Mouse (Mus musculus) gastrocnemius, adult 2 months (tissue): Measurements from ENCODE around the gene Foxe1. TPM values are rescaled to one million over a fixed set of nuclear protein-coding genes. Genes with fewer than 3 reads are reported as not detected.

ENCODE experiments used
- DNase-seq: peaks from one replicate; pipeline ENCODE4 v3.0.0; 2022
- H3K27ac ChIP-seq: fragments of 200-600 bp; 2 replicates; pipeline ENCODE4 v1.8.1; 2022; ENCODE audit warnings: mild to moderate bottlenecking
- H3K4me3 ChIP-seq: fragments of 200-600 bp; 2 replicates; pipeline ENCODE4 v1.8.1; 2022; ENCODE audit warnings: mild to moderate bottlenecking, moderate library complexity
- CTCF ChIP-seq: fragments of 200-600 bp; IDR thresholded peaks from 2 replicates; pipeline ENCODE4 v1.8.1; 2022; ENCODE audit warnings: antibody characterized with exemption, mild to moderate bottlenecking, moderate library complexity
- intact Hi-C: fragments of 180-260 bp; cut with DNase I; formaldehyde crosslinking; loops from one replicate; pipeline ENCODE4 v1.15.1; 2025
- total RNA-seq, 2 experiments: library from RNA; stranded (reverse); gene quantifications; 2 replicates each; pipeline ENCODE4 v1.2.3; 2021

The Foxe1 gene
- total RNA-seq, 2 experiments from 2014 or later, result not detected

DNA sequence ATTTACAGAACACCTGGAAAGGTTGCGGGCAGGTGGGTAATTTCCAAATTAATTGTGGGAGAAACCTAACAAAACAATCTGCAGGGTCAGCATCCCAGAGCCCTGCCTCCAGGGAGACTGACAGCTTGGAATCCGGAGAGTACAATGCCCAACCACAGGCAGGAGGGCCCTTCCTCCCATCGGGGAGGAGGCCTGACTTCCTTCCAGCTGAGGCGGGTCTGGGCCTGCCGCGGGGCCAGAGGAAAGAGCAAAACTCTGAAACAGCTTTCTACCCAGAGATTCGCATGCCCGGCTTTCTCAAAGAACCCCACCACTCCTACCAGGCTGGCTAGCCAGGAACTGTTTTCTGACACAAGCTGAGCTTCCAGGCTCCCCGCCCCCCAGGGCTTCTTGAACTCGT, 9.6 kb downstream of the Foxe1 start:
- no peak overlapping the region for H3K4me3 ChIP-seq
- intact Hi-C loops, result no loop called here
- no peak overlapping the region for H3K27ac ChIP-seq
- DNase-seq, result no peak
- TF ChIP-seq CTCF, result no peak

DNA sequence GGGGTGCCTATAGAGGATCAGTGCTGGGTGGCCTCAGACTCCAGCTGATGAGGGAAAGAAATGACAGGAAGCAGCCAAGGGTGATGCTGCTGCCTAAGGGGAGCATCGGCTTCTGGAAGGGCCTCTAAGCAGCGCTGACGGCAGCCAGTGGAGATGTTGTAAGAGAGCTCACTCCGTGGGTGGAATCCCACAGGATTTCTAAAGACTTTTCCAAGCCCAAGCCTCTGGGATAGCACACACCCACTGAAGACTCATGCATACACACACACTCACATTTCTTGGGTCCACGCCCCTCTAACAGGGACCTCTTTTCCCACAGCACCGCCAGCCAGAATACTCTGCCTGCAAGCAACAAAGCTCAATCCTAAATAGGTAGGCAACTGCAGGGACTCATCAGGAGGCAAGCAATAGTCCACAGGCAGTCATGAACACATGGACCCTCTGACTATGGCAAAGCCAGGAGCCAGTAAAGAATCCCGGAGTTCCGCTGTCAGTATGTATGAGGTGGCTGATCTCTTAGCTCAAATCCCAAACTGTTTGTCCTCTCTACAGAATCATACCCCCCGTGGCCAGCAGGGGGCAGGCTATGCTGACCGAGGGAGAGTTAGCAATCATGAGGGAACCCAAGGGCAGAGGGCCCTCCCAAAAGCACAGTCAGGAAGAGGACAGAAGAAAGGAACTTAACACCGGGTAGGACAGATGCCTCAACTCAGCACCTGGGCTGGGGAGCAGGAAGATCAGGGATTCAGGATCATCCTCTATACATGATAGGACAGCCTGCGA, 13.1 kb downstream of the Foxe1 start:
- DNase-seq, result peak; percentile 73
- TF ChIP-seq CTCF, result peak; percentile 74
- H3K4me3 ChIP-seq, result no peak overlapping the region
- intact Hi-C loops, result no loop called here
- H3K27ac ChIP-seq, result no peak overlapping the region

DNA sequence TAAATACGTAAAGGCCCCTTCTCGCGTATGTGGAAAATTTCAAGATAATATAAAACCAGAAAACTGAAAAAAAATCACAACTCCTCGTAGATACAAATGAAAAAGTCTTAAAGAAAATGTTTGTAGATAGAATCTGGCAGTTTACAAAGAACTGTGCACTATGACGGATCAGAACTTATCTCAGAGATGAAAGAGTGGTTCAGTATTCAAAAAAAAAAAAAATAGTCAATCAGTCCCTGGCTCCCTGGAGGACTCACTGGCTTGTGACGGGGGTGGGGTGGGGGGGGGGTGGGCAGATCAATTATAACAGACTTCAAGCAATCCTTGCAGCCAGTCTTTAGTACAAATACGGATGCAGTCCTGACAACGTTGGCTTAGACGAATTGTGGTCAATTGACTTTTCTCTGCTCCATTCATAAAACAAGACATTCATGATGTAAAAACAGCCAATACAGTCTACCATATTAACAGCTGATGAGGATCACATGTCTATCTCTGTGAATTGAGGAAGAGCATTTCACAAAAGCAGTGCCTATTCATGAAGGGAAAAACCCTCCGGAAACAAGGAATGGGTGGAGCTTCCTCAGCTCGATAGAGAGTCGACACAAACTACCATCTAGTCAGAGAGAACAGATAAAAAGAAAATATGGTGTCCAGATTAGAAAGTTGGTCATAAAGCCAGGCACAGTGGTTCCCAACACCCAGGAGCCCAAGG, 16.3 kb downstream of the Foxe1 start:
- no peak for TF ChIP-seq CTCF
- Histone ChIP-seq H3K4me3 (no peak overlapping the region), H3K27ac (no peak overlapping the region)
- no peak for DNase-seq
- intact Hi-C loops, result no loop called here

DNA sequence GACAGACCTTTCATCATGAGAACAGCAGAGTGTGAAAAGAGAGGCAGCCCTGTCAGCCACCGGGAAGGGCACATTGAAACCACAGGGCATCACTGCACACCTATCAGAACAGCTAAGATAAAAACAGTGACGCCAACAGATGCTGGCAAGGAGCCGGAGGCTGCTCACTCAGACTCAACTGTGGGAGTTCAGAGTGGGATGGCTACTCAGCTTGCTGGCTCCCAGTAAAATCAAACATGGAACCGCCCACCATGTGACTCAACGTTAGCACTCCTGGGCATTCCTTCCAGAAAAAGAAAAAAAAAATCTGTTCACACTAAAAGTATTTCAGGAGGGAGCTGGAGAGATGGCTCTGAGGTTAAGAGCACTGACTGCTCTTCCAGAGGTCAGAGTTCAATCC, 17.8 kb downstream of the Foxe1 start:
- no peak for DNase-seq
- Histone ChIP-seq H3K4me3 (no peak overlapping the region), H3K27ac (no peak overlapping the region)
- intact Hi-C loops, result no loop called here
- no peak for TF ChIP-seq CTCF

DNA sequence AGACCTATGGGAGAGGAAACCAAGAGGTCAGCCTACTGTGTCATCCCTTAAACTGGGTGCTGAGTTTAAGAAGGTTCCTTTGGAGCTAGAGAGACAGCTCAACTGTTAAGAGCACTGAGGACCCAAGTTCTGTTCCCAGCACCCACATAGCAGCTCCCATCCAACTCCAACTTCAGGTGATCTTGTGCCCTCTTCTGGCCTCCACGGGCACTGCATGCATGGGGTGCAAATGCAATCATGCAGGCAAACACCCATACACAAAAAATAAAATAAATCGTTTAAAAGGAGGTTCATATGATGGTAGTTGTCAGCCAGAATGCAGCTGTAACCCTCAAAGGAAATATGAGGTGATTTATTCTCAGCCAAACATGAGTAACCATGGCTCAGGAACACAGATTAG, 21.0 kb downstream of the Foxe1 start:
- TF ChIP-seq CTCF, result peak; percentile 6; the same call in 1 of the 2 replicates
- intact Hi-C loops, result no loop called here
- Histone ChIP-seq H3K4me3 (no peak overlapping the region), H3K27ac (no peak overlapping the region)
- DNase-seq, result no peak

DNA sequence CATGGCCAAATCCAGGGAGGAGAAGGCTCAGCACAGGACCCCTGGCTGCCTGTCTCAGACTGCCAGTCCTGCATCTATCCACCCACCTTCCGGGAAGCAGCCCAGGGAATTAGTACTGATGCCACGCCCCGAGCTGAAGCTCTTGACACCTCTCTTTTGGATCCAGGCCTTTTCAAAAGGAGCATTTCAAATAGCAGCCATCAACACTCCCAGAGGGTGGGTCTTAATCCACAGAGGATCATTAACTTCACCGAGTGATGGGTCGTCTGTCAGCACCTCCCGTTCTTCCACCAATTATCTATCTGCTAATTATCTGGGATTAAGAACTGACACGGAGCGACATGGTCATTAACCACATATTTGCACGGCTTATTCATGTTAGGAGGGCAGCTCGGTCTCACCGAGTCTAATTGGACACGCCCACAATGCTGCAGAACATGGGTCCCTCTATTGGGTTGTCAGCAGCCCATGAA, 24.1 kb downstream of the Foxe1 start:
- DNase-seq, result no peak
- Histone ChIP-seq H3K4me3 (no peak overlapping the region), H3K27ac (no peak overlapping the region)
- intact Hi-C loops, result no loop called here
- no peak for TF ChIP-seq CTCF

DNA sequence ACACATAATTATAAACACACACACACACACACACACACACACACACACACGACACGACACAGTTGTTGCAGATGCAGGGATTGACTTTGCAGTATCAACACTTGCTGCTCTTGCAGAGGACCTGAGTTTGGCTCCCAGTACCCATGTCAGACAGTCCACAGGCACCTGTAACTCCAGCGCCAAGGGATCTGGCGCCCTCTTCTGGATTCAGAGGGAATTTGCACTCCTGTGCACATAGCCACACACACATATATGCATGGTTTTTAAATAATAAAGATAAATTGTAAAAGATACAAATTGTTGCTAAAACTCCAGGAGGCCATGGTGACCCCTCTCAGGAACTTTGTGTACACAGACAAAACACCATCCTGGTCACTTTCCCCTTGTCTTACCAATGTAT, 25.7 kb downstream of the Foxe1 start:
- Histone ChIP-seq H3K27ac (no peak overlapping the region), H3K4me3 (no peak overlapping the region)
- no peak for DNase-seq
- intact Hi-C loops, result no loop called here
- peak; percentile 22; the same call in 1 of the 2 replicates for TF ChIP-seq CTCF

DNA sequence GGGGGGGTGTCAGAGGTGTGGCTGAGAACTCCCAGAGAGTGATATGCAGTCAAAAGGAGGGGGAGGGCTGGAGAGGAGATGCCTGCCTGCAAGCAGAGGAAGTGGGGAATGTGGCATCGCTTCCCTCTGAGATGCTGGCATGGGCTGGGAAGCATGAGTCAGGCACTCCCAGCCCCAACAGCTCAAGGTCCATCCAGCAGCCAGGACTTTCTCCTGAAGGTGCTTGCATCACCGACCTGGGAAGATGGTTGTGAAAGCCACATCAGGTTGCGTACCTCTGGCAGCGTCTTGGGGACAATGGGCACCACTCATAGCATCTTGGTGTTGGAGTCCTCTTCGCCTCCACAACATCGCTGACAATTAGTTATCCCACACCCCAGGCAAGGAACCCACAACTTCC, 27.0 kb downstream of the Foxe1 start:
- Histone ChIP-seq H3K4me3 (no peak overlapping the region), H3K27ac (no peak overlapping the region)
- TF ChIP-seq CTCF, result no peak
- intact Hi-C loops, result loop anchor here (5.0 kb wide), 1 partner anchor 168 kb away; no protein-coding TSS in a partner anchor
- no peak for DNase-seq

DNA sequence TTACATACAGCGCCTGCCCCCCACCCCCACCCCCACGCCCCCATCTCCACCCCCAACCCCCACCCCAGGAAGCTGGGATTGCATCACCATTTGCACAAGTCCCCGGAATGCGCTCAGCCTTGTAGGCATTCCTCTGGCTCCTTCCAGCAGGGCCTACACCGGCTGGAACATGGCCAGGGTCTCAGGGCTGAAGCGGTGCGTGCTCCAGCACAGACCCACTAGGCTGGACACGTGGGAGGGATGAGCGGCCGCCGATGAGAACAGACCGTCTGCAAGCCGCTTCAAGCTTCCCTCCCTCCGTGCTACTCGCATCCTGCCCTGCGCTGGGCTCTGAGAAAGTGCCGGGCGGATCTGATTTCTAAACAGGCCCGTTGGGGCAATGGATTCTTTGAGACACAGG, 27.6 kb downstream of the Foxe1 start:
- no peak overlapping the region for H3K27ac ChIP-seq
- peak; percentile 79 for DNase-seq
- H3K4me3 ChIP-seq, result peak overlapping the region; percentile 40
- intact Hi-C loops, result loop anchor here (5.0 kb wide), 1 partner anchor 169 kb away; no protein-coding TSS in a partner anchor
- TF ChIP-seq CTCF, result no peak

DNA sequence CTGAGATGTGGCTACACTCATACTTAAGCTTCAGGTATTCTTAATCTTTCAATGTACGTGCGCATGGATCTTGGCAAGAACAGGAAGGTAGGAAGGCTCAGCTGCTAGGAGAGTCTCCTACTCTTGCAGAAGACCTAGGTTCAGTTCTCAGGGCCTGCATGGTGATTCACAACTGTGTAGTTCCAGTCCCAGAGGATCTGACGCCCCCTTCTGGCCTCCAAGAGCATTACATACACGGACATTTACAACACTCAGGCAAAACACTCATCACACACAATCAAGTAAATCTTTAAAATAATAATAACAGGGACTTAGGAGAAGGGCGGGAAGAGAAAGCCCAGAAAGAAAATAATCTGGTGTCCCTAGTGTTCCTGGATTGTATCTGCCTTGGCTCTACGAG, 31.0 kb downstream of the Foxe1 start:
- TF ChIP-seq CTCF, result peak; percentile 60
- H3K4me3 ChIP-seq, result peak overlapping the region; percentile 72
- DNase-seq, result peak; percentile 34
- intact Hi-C loops, result loop anchor here (5.0 kb wide), 1 partner anchor 172 kb away; no protein-coding TSS in a partner anchor
- peak overlapping the region; percentile 67; the same call in 1 of the 2 replicates for H3K27ac ChIP-seq

DNA sequence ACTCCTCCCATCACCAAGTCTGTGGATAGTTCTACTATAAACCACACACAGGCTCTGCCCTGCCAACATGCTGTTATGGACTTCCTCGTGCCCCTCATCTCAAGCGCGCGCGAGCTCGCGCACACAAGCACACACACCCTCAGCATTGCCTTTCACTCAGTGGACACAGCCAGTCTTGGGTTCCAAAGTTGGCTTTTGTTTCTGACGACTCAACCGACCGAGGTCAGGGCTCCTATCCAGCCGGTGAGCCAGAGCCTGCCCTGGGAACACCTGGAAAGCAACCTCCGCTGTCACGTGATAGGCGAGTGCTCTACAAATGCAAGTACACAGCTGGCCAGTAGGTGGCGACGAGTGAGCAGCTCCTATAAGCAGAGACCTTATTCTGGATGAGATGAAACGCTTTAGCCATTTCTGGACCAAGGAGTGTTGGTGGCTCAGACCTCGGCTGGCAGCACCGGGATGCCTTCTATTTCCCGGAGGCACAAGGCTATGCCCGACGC, 31.5 kb downstream of the Foxe1 start:
- intact Hi-C loops, result loop anchor here (5.0 kb wide), 1 partner anchor 173 kb away; no protein-coding TSS in a partner anchor
- peak overlapping the region; percentile 72 for H3K4me3 ChIP-seq
- DNase-seq, result peak; percentile 87
- peak overlapping the region; percentile 67 for H3K27ac ChIP-seq
- TF ChIP-seq CTCF, result peak; percentile 88

DNA sequence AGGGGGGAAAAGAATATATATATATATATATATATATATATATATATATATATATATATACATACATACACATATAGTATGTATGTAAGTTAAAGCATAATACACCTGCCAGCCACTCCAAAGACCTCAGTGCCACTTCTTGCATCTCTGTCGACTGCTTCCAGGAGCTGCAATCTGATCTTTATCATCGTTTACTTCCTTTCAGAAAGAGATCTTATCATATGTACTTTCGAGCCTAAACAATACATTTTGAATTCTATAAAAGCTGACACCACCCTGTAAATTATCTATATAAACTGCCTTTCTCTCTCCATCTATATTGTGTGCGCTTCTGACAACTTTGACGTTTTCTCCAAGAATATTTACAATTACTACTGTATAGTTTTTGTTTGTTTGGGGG, 45.1 kb downstream of the Foxe1 start:
- peak overlapping the region; percentile 99 for H3K27ac ChIP-seq
- DNase-seq, result no peak
- TF ChIP-seq CTCF, result no peak
- intact Hi-C loops, result no loop called here
- peak overlapping the region; percentile 87 for H3K4me3 ChIP-seq

DNA sequence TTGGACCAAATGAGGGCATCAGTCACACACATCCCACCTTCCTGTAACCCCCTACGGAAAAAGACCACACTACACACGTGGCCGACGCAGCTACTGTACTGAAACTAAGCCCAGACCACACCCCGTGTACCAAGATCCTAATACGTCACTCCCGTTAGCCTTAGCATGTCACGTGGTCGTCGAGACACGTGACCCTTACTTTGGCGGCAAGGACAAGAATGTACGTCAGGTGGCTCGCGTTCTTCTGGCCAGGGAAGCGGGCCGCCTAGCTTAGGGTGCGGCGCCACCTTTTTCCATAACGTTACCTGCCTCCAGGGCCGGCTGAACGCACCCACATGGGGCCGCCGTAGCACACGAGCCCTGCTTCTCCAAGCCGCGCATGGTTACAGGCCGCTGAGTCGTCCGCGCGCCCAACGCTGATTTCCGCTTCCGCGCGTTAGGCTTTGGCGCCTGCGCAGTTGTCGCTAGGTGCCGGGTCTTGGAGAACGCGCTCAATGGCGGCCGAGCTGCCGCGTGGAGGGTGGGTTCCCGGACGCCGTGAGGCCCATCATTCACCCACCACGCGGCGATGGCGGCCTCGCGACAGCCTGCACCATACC, 45.7 kb downstream of the Foxe1 start, which contains the start of gene Trmo:
Gene Trmo (minus strand): TSS at position 425 of the 599 bp plus-strand sequence.
- peak within 1 kb of the TSS; percentile 99 for H3K27ac ChIP-seq
- peak within 1 kb of the TSS; percentile 87 for H3K4me3 ChIP-seq
- intact Hi-C loops, result no loop called here
- no peak for TF ChIP-seq CTCF
- peak; percentile 96 for DNase-seq
